Mouse (Mus musculus) kidney, postnatal 0 days (tissue): ENCODE measurements at regions not wholly inside any gene's neighbourhood (a gene's known extent, or its start where the extent isn't known, plus 50 kb on each side); places are given as distances from the start of the nearest gene placed in this dataset.
"Not testable (repeated sequence)": the region's sequence is repeated elsewhere in the genome, so short reads cannot be mapped to it uniquely, and the experiment has no call there.

Experiments used
- ATAC-seq: fragments of 200-750 bp; cut with Nextera tagmentation; replicated peaks from 2 replicates; pipeline ENCODE4 v1.8.0; 2017; ENCODE audit warnings: low read depth, moderate number of reproducible peaks, moderate TSS enrichment, moderate library complexity; ENCODE audit not compliant: low FRiP score
- DNase-seq: peaks from one replicate; pipeline ENCODE4 v3.0.0-alpha.2; 2016; ENCODE audit warnings: low spot score
- H3K27ac ChIP-seq: fragments of 300-500 bp; sonication (generic); 2 replicates; pipeline ENCODE4 v1.5.1; 2014; ENCODE audit warnings: mild to moderate bottlenecking
- H3K27me3 ChIP-seq: fragments of 300-500 bp; sonication (generic); 2 replicates; pipeline ENCODE4 v1.6.1; 2014; ENCODE audit warnings: low read length, mixed read lengths; ENCODE audit not compliant: insufficient read depth
- H3K36me3 ChIP-seq: fragments of 300-500 bp; sonication (generic); 2 replicates; pipeline ENCODE4 v1.6.1; 2014; ENCODE audit warnings: low read length, mixed read lengths; ENCODE audit not compliant: insufficient read depth
- H3K4me1 ChIP-seq: fragments of 300-500 bp; sonication (generic); replicated peaks from 2 replicates; pipeline ENCODE4 v1.6.1; 2014; ENCODE audit warnings: antibody characterized with exemption, low read length, mixed read lengths; ENCODE audit not compliant: insufficient read depth
- H3K4me2 ChIP-seq: fragments of 300-500 bp; sonication (generic); 2 replicates; pipeline ENCODE4 v1.6.1; 2014; ENCODE audit warnings: mild to moderate bottlenecking, low read length, moderate library complexity, mixed read lengths
- H3K4me3 ChIP-seq: fragments of 300-500 bp; sonication (generic); replicated peaks from 2 replicates; pipeline ENCODE4 v1.5.1; 2014; ENCODE audit warnings: low read depth, low read length
- H3K9ac ChIP-seq: fragments of 300-500 bp; sonication (generic); 2 replicates; pipeline ENCODE4 v1.6.1; 2014; ENCODE audit warnings: low read depth, low read length
- H3K9me3 ChIP-seq: fragments of 300-500 bp; sonication (generic); replicated peaks from 2 replicates; pipeline ENCODE4 v1.6.1; 2016; ENCODE audit warnings: low read length, inconsistent platforms, mixed read lengths
- CTCF ChIP-seq: IDR thresholded peaks from 2 replicates; pipeline ENCODE4 v1.5.1; 2016; ENCODE audit warnings: antibody characterized with exemption, low read depth, mild to moderate bottlenecking, moderate library complexity
- WGBS: fragments of 180-500 bp; shearing (Covaris S2); extraction: QIAGEN DNeasy Blood & Tissue Kit; methylation state at CpG from one replicate; pipeline ENCODE4 v1.1.7; 2014; 5-methylcytosine and 5-hydroxymethylcytosine counted together

DNA sequence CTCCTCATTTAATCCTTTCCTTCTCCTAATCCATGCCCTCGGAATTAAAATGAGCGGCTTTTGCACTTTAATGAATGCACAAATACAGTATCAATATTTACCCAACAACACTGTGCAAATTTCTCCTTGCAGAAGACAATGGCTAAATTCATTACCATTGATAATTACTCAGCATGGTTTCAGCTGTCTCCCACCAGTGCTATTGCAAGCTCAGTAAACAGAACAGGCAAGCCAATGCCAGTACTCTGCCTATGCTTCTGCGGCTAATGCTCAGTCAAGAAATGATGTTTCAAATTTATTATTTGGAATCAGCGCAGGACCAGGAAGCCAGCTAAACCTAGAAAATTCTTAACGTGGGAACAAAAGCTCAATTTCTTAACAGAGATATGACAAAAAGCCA, 84.1 kb upstream of the Thsd7a start:
- 74% methylated on average over 5 of the region's 5 CpGs for WGBS
- Histone ChIP-seq H3K9me3 (no peaks in the 10 kb centered on the region), H3K27me3 (no peaks in the 10 kb centered on the region), H3K27ac (no peak overlapping the region), H3K4me2 (no peak overlapping the region), H3K36me3 (no peaks in the 10 kb centered on the region), H3K4me3 (no peak overlapping the region), H3K4me1 (no peaks in the 10 kb centered on the region), H3K9ac (no peak overlapping the region)
- ATAC-seq, result no peak
- TF ChIP-seq CTCF, result no peak
- no peak for DNase-seq

DNA sequence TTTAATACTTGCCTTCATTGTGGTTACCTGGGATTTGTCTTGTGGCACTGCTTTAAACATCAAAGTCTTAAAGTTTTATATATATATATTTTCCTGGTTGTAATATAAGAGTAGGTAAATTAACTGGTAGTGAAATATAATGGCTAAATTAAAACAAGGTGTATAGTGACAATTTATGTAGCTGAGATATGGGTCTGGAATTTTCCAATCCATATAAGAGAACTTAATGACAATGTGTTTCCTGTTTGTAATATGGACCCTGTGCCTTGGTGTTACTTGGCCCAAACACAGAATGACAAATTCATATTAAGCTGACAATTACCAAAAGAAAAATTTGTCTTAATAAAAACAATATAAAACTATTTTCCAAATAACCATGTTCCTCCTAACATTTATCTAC, 82.7 kb upstream of the Thsd7a start:
- H3K27me3 ChIP-seq, result no peaks in the 10 kb centered on the region
- H3K4me2 ChIP-seq, result no peak overlapping the region
- no peak for ATAC-seq
- no peak for DNase-seq
- no peak for TF ChIP-seq CTCF
- H3K9ac ChIP-seq, result no peak overlapping the region
- no peaks in the 10 kb centered on the region for H3K36me3 ChIP-seq
- no peaks in the 10 kb centered on the region for H3K4me1 ChIP-seq
- no peaks in the 10 kb centered on the region for H3K9me3 ChIP-seq
- no peak overlapping the region for H3K27ac ChIP-seq
- H3K4me3 ChIP-seq, result no peak overlapping the region

DNA sequence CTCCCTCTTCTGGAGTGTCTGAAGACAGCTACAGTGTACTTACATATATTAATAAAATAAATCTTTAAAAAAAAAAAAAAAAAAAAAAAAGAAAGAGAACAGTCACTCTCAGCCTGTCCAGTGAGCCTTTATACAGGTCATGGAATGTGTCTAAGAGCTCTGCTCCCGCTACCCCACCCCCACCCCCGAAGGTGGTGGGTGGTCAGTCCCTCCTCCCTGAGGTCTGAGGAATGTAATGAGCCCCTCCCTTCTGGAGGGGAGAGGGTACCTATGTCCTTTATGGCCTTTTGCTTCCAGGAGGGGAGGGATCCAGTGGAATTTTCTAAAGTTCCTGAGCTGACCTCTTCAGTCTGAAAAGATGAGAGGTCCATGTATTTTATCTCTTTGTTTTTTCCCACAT, 82.3 kb upstream of the Thsd7a start:
- Histone ChIP-seq H3K9ac (no peak overlapping the region), H3K4me1 (no peaks in the 10 kb centered on the region), H3K36me3 (no peaks in the 10 kb centered on the region), H3K4me3 (no peak overlapping the region), H3K9me3 (no peaks in the 10 kb centered on the region), H3K4me2 (no peak overlapping the region), H3K27me3 (no peaks in the 10 kb centered on the region), H3K27ac (no peak overlapping the region)
- WGBS, result 60% methylated on average over 2 of the region's 2 CpGs
- no peak for DNase-seq
- no peak for ATAC-seq
- no peak for TF ChIP-seq CTCF

DNA sequence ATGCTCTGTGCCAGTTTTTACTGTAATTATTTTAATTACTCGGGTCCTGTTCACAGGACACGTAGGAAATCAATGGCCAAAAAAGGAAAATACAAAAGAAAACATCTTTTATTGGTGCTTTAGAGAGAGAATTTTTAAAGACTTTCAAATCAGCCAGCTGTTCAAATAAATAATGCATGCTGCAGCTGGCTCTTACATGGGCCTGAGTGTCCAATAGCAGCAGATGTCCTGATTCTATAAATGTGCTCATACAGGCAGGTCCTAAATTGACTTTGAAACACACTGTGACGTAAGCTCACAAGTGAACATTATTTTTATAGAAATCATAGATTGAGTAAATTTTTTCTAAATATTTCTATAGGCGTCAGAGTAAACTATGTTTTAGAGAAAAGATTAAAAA, 78.5 kb upstream of the Thsd7a start:
- Histone ChIP-seq H3K27ac (no peak overlapping the region), H3K9ac (no peak overlapping the region), H3K4me3 (no peak overlapping the region), H3K36me3 (no peaks in the 10 kb centered on the region), H3K27me3 (no peaks in the 10 kb centered on the region), H3K4me2 (no peak overlapping the region), H3K4me1 (no peaks in the 10 kb centered on the region), H3K9me3 (no peaks in the 10 kb centered on the region)
- ATAC-seq, result no peak
- TF ChIP-seq CTCF, result no peak
- DNase-seq, result no peak
- WGBS, result 54% methylated on average over 4 of the region's 4 CpGs

DNA sequence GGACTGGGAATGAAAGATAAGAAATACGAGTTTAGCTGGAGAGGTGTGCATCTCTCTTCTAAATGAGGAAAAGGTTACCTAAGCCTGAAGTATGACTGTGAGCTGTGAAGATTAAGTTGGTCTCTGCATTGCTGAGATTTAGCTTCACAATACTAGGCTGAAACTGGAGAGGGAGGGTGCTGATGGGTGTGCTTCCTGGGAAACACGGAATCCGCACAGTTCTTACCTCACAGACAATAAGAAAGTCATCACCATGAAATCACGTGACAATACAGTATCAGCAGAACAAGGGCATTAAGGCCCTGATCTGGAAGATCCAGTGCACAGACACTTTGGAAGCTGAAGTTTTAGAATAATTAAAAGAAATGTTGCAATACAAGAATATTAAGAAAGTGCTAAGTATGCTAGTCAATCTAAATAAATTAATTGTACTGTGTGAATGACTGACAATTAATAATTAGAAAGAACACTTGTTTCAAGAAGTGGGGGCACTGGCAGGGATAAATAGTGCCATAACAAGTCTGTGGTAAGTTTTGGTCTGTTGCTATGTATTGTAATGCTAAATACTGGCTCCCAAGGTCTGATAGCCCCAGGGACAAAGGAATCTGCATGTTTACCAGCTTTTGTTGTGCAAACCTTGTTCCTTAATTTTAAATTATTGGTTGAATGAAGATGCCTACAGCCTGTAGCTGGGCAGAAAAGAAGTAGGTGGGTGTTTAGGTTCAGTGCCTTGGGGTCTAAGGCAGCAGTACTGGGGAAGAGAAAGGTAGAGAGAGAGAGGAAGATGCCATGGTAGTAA, 66.0 kb upstream of the Thsd7a start:
- TF ChIP-seq CTCF, result no peak
- 72% methylated on average over 4 of the region's 4 CpGs for WGBS
- ATAC-seq, result no peak
- Histone ChIP-seq H3K27me3 (no peaks in the 10 kb centered on the region), H3K4me3 (no peak overlapping the region), H3K9me3 (no peaks in the 10 kb centered on the region), H3K9ac (no peak overlapping the region), H3K36me3 (no peaks in the 10 kb centered on the region), H3K27ac (no peak overlapping the region), H3K4me1 (no peaks in the 10 kb centered on the region), H3K4me2 (no peak overlapping the region)
- no peak for DNase-seq

DNA sequence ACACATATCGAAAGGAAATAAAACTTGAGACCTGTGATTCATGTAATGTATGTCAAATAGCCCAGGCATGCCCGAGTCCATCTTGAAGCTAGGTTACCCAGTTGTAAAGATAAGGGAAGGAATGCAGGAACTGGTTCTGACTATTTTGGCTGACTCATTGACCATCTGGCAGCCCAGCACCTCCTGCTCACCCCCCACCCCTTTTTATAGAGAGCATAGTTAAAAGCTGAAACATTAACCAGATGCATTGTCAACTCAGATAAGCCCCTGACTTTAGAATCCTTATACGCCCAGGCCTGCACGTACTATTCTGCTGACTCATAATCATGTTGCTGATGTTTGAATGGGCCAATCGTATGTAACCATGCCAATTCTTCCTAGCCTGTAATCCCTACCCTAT, 64.6 kb upstream of the Thsd7a start:
- not testable (repeated sequence) for H3K27ac ChIP-seq, ATAC-seq, H3K9ac ChIP-seq, H3K4me3 ChIP-seq, H3K4me1 ChIP-seq, H3K4me2 ChIP-seq, H3K9me3 ChIP-seq, H3K27me3 ChIP-seq, H3K36me3 ChIP-seq, DNase-seq
- 60% methylated on average over 5 of the region's 5 CpGs for WGBS

DNA sequence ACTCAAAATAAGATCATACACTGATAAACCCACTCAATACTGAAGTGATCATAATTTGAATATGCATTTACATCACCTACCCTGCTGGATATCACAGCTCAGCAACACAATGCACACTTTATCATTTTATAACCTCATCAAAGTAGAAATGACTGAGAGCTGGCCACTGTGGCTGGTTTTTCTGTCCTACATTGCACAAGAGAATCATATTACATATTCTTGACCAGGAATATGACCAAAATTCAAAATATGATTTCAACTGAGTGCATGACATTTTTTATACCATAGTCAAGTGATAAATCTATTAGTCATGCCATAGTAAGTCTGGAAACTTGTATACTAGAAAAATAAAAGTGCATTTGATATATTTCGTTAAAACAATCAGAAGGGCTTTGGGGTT, 63.3 kb upstream of the Thsd7a start:
- no peak overlapping the region for H3K4me2 ChIP-seq
- H3K4me3 ChIP-seq, result no peak overlapping the region
- DNase-seq (no peak), ATAC-seq (no peak)
- no peaks in the 10 kb centered on the region for H3K4me1 ChIP-seq
- no peaks in the 10 kb centered on the region for H3K36me3 ChIP-seq
- no peaks in the 10 kb centered on the region for H3K9me3 ChIP-seq
- H3K27ac ChIP-seq, result no peak overlapping the region
- TF ChIP-seq CTCF, result no peak
- WGBS, result 86% methylated on average over 1 of the region's 1 CpGs
- H3K9ac ChIP-seq, result no peak overlapping the region
- H3K27me3 ChIP-seq, result no peaks in the 10 kb centered on the region
